In genomic region chr9:57712194-57712593, GRCm38 (mm10) we compare ENCODE assay signal across 20 mouse cellular contexts. TPM values are rescaled to one million over a fixed set of nuclear protein-coding genes. Genes with fewer than 3 reads are reported as not detected.
DNase-seq lines count a peak whose midpoint lies in the region; TF ChIP-seq lines count a peak whose summit lies in the region.
"Had no signal": no experiment of that assay in that cellular context is flagged by ENCODE, and none has a peak within 500 bp of the region (broad histone marks: within the 10 kb centered on the region; RNA-seq: fewer than 3 reads in every experiment).

No protein-coding gene starts in this region.

- peaks cover 4% of the 10 kb centered on the region; the same call in 1 of the 2 replicates for H3K79me2 ChIP-seq in heart, adult 2 months (replicated peaks; ENCODE audit: control insufficient read depth, insufficient read depth, low read length)

- peak; percentile 64 for TF ChIP-seq CTCF in heart, adult 2 months (IDR thresholded peaks at IDR 0.05)
- peak; percentile 24; the same call in 1 of the 2 replicates for TF ChIP-seq CTCF in lung, adult 2 months (IDR thresholded peaks at IDR 0.05; ENCODE audit: insufficient read depth, low read length)
- TF ChIP-seq CTCF in E14TG2a.4 (conservative IDR thresholded peaks at IDR 0.05; ENCODE audit: low read length): peak; percentile 88
- TF ChIP-seq CTCF in cortical plate, adult 2 months (IDR thresholded peaks at IDR 0.05; ENCODE audit: extremely low read depth, insufficient read depth, low read length): peak; percentile 20; the same call in 1 of the 2 replicates

- WGBS in heart, adult 2 months: 71% methylated on average over 2 of the region's 2 CpGs
- 69% methylated on average over 2 of the region's 2 CpGs for WGBS in lung, adult 2 months

- H3K27ac ChIP-seq in heart, adult 2 months: no peak overlapping the region
- H3K27ac ChIP-seq in cortical plate, adult 2 months (ENCODE audit: insufficient read depth, low read length): no peak overlapping the region
- H3K27ac ChIP-seq: embryonic facial prominence, embryonic 12.5 days; forebrain, embryonic 10.5 days; heart, embryonic 13.5 days; hindbrain, embryonic 12.5 days; lung, embryonic 15.5 days had no signal

- peaks cover 5% of the 10 kb centered on the region for H3K36me3 ChIP-seq in heart, adult 2 months (ENCODE audit: control insufficient read depth, insufficient read depth, low read length)
- peaks cover 60% of the 10 kb centered on the region for H3K36me3 ChIP-seq in E14TG2a.4 (ENCODE audit: insufficient read depth, low read length)

- no peaks in the 10 kb centered on the region for H3K27me3 ChIP-seq in heart, adult 2 months (ENCODE audit: control insufficient read depth, insufficient read depth, low read length)
- no peaks in the 10 kb centered on the region for H3K27me3 ChIP-seq in E14TG2a.4 (ENCODE audit: insufficient read depth, low read length)
- H3K27me3 ChIP-seq: embryonic facial prominence, embryonic 12.5 days; heart, embryonic 13.5 days; hindbrain, embryonic 12.5 days; lung, embryonic 15.5 days had no signal

- peaks cover 1% of the 10 kb centered on the region; the same call in 1 of the 2 replicates for H3K4me1 ChIP-seq in heart, adult 2 months (ENCODE audit: control insufficient read depth, insufficient read depth, low read length)
- H3K4me1 ChIP-seq in lung, adult 2 months (ENCODE audit: control insufficient read depth, insufficient read depth, low read length): peaks cover 12% of the 10 kb centered on the region
- H3K4me1 ChIP-seq in E14TG2a.4 (replicated peaks; ENCODE audit: low read depth, low read length): peaks cover 24% of the 10 kb centered on the region
- H3K4me1 ChIP-seq in cortical plate, adult 2 months (ENCODE audit: control insufficient read depth, insufficient read depth, low read length): peaks cover 5% of the 10 kb centered on the region; the same call in 1 of the 2 replicates

- no peak for TF ChIP-seq POLR2A in heart, adult 2 months (IDR thresholded peaks at IDR 0.05; ENCODE audit: insufficient read depth, low read depth, low read length)
- TF ChIP-seq POLR2A in lung, adult 2 months (IDR thresholded peaks at IDR 0.05; ENCODE audit: borderline replicate concordance, extremely low read depth, low read depth, low read length): no peak
- TF ChIP-seq POLR2A in cortical plate, adult 2 months (IDR thresholded peaks at IDR 0.05; ENCODE audit: extremely low read depth, insufficient read depth, low read length): no peak

- no peak overlapping the region for H3K9ac ChIP-seq in heart, adult 2 months (ENCODE audit: low read depth, low read length)
- H3K9ac ChIP-seq: embryonic facial prominence, embryonic 12.5 days; heart, embryonic 13.5 days; hindbrain, embryonic 12.5 days; lung, embryonic 15.5 days had no signal

- no peak for DNase-seq in heart, adult 2 months
- no peak for DNase-seq in heart, adult 8-10 months (ENCODE audit: low spot score)
- DNase-seq in lung, adult 2 months: no peak
- DNase-seq in lung, postnatal 36 days: no peak
- DNase-seq in retina, embryonic 14.5 days (ENCODE audit: low spot score): no peak
- DNase-seq in spleen, adult 12 weeks (ENCODE audit: low spot score): no peak
- DNase-seq: kidney, adult 9 months; thymus, adult 2 months had no signal

- H3K9me3 ChIP-seq in E14TG2a.4 (ENCODE audit: low read length): no peaks in the 10 kb centered on the region
- H3K9me3 ChIP-seq: embryonic facial prominence, embryonic 12.5 days; forebrain, embryonic 10.5 days; hindbrain, embryonic 12.5 days; lung, embryonic 15.5 days had no signal

- TF ChIP-seq EP300 in heart, adult 2 months (IDR thresholded peaks at IDR 0.05; ENCODE audit: insufficient read depth, low read depth, low read length): no peak

- H3K4me3 ChIP-seq in heart, adult 2 months: no peak overlapping the region
- no peak overlapping the region for H3K4me3 ChIP-seq in lung, adult 2 months (replicated peaks; ENCODE audit: extremely low read depth, low read depth, low read length)
- H3K4me3 ChIP-seq in E14TG2a.4 (replicated peaks; ENCODE audit: low read length): no peak overlapping the region
- no peak overlapping the region for H3K4me3 ChIP-seq in cortical plate, adult 2 months (ENCODE audit: insufficient read depth, low read length)
- H3K4me3 ChIP-seq: embryonic facial prominence, embryonic 12.5 days; forebrain, embryonic 10.5 days; heart, embryonic 13.5 days; hindbrain, embryonic 12.5 days; lung, embryonic 15.5 days had no signal

- intact Hi-C loops in heart, adult 2 months (cut with DNase I): no loop called here

RNA-seq across cellular contexts. Expression of gene Edc3, which starts 3.9 kb away (rescaled TPM):
- 1 to 10 TPM; 5.3 to 5.7 TPM for total RNA-seq in heart, adult 2 months (2021)
- polyA plus RNA-seq in heart, adult 2 months (2012; rRNA removed): 5.5 and 6.6 TPM in 2 replicates
- 1 to 10 TPM; 3.6 to 5.3 (median 4.5) TPM for total RNA-seq in heart, adult 8-10 months (2022)
- polyA plus RNA-seq in lung, adult 2 months (2012; rRNA removed): 17.6 and 19.4 TPM in 2 replicates
- polyA plus RNA-seq in cortical plate, adult 2 months (2012; rRNA removed): 12.2 and 13.2 TPM in 2 replicates

RNA-seq across cellular contexts. Expression of gene Cyp1a1, which starts 24.5 kb away (rescaled TPM):
- total RNA-seq in heart, adult 2 months (2021): under 1 TPM; 0.09 to 0.13 TPM
- polyA plus RNA-seq in heart, adult 2 months (2012; rRNA removed): 0.20 and 0.78 TPM in 2 replicates
- total RNA-seq in heart, adult 8-10 months (2022): under 1 TPM in 2 of 4 experiments, not detected in 2; 0.14 to 0.69 TPM
- polyA plus RNA-seq in lung, adult 2 months (2012; rRNA removed): 28.8 and 37.7 TPM in 2 replicates
- 0.08 and 0.13 TPM in 2 replicates for polyA plus RNA-seq in cortical plate, adult 2 months (2012; rRNA removed)
- polyA plus RNA-seq: embryonic facial prominence, embryonic 12.5 days; heart, embryonic 13.5 days; hindbrain, embryonic 12.5 days; midbrain, embryonic 11.5 days had no signal

RNA-seq across cellular contexts. Expression of gene Cyp1a2, which starts 28.7 kb away (rescaled TPM):
- total RNA-seq in heart, adult 2 months (2021): not detected
- 1.00 TPM in 1 of 2 replicates, not detected in the other for polyA plus RNA-seq in heart, adult 2 months (2012; rRNA removed)
- not detected for total RNA-seq in heart, adult 8-10 months (2022)
- polyA plus RNA-seq in lung, adult 2 months (2012; rRNA removed): 0.23 and 0.44 TPM in 2 replicates
- polyA plus RNA-seq in cortical plate, adult 2 months (2012; rRNA removed): not detected in 2 replicates
- total RNA-seq: gastrocnemius, adult 18-20 months; layer of hippocampus, postnatal 10 days; left cerebral cortex, postnatal 36 days had no signal
- polyA plus RNA-seq: embryonic facial prominence, embryonic 12.5 days; forebrain, embryonic 10.5 days; heart, embryonic 13.5 days; hindbrain, embryonic 12.5 days; lung, embryonic 15.5 days; midbrain, embryonic 11.5 days; small intestine, adult 2 months had no signal

RNA-seq across cellular contexts. Expression of gene Clk3, which starts 53.5 kb away (rescaled TPM):
- 10 to 100 TPM; 27.6 to 33.8 TPM for total RNA-seq in heart, adult 2 months (2021)
- polyA plus RNA-seq in heart, adult 2 months (2012; rRNA removed): 61.7 and 124 TPM in 2 replicates
- 10 to 100 TPM; 23.8 to 36.5 (median 29.3) TPM for total RNA-seq in heart, adult 8-10 months (2022)
- polyA plus RNA-seq in lung, adult 2 months (2012; rRNA removed): 95.5 and 159 TPM in 2 replicates
- polyA plus RNA-seq in cortical plate, adult 2 months (2012; rRNA removed): 160 and 166 TPM in 2 replicates

RNA-seq across cellular contexts. Expression of gene Csk, which starts 58.8 kb away (rescaled TPM):
- 10 to 100 TPM; 23.3 to 29.7 TPM for total RNA-seq in heart, adult 2 months (2021)
- 19.4 and 20.6 TPM in 2 replicates for polyA plus RNA-seq in heart, adult 2 months (2012; rRNA removed)
- total RNA-seq in heart, adult 8-10 months (2022): 10 to 100 TPM; 18.9 to 32.0 (median 27.7) TPM
- 68.7 and 79.3 TPM in 2 replicates for polyA plus RNA-seq in lung, adult 2 months (2012; rRNA removed)
- 34.2 and 35.7 TPM in 2 replicates for polyA plus RNA-seq in cortical plate, adult 2 months (2012; rRNA removed)

Comparison
In these comparisons a context has a peak if more than half of its experiments do, and no peak if none do; other contexts are left out.
1. CTCF ChIP-seq: peak in every context shown above with its lines; median percentile 88 in E14TG2a.4; 64 in heart, adult 2 months; 24 in lung, adult 2 months; 20 in cortical plate, adult 2 months.
2. RNA of gene Cyp1a1, which starts 24.5 kb away (polyA plus RNA-seq): 28.8 to 37.7 TPM in lung, adult 2 months; 0.20 to 0.78 TPM in heart, adult 2 months and 0.08 to 0.13 TPM in cortical plate, adult 2 months; every median in the first group is over 10 times any median in the second.